Mouse (Mus musculus): ENCODE results near the gene Capn15. TPM values are rescaled to one million over a fixed set of nuclear protein-coding genes. Genes with fewer than 3 reads are reported as not detected.

The Capn15 gene
- polyA plus RNA-seq, 2 experiments from 2014 or later = 5.3 to 6.6 TPM

DNA sequence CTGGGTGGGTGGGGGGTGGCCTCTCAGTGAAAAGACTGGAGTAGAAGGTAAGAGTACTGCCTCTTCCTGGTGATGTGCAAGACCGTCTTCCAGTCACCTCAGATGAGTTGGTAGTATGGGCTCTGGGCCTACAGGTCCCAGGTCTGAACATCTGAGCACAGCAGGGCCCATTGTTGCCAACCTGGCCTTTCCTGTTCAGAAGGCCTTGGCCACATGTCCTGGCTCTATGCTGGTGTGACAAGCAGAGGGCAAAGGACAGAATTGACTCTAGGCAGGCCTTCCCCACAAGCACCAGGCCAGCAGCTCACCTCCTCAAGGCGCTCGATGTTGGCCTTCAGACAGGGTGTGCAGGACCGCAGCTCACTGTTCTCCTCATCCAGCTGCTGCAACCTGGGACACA lies 6.7 kb upstream of the Capn15 start:
- ATAC-seq = no peak

DNA sequence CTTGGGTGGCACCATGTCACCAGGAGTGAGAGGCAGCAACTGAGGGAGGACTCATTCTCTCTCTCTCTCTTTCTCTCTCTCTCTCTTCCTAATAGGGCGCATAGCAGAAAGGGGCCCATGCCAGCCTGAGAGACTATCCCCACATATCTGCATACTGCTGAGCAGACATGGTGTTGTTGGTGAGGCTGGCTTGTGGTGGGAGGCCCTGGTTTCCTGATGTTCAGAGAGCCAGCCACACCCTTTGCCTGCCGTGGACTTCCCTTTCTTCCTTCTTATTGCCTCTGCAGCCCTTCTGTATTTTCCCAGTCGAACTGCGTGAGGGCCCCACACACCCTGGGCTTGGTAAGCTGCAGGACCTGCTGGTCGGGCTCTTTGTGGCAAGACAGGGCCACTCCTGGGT lies 4.7 kb upstream of the Capn15 start:
- no peak for ATAC-seq

DNA sequence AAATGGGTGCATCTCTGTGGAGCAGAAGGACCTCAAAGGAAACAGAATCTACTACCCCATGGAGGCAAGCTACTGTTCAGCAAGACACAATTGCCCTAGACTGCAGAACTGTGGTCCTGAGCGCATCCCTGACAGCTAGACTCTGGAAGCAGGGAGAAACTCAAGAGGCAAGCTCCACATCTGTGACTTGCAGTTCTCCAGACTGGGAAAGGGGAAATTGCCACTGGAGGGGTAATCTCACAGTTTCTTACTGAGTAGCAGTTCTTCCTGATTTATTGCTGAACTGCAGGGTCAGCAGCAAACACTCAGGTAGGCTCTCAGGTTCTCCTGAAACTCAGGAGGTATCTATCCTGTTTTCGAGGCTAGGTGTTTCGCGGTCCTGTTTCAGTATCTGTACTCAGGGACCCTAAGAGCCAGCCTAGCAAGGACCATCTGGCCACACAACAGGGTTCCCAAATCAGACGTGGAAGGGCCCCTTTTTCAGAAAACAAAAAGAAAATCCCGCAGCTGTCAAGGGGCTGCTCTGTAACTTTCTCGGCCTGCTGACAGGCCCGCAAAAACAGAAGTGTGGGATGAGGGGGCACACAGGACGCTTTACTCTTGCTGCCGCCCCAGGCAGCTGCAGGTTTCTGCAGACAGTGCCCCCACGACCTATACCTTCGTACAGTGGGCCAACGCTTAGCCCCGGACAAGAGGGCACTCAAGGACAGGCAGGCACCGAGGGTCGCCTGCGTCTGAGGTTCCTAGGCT lies 865 bp downstream of the Capn15 start:
- no peak for ATAC-seq

DNA sequence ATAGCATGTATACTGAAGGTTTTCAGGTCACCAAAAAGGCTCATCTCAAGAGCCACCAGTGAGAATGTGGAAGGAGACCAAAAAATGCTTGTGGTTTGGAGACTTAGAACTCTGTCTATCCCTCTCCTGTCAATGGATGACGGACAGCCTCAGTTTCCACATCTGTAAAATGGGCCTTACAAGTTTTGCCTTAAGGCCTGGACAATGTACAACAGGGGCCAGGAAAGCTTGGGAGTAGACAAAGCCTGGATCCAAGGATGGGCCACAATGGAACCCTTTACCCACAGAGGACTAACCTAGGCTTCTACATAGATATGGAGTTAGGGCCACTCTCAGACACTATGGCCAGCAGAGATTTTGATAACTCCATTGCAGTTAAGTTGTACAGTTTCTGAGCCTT lies 1.5 kb downstream of the Capn15 start:
- no peak for ATAC-seq

DNA sequence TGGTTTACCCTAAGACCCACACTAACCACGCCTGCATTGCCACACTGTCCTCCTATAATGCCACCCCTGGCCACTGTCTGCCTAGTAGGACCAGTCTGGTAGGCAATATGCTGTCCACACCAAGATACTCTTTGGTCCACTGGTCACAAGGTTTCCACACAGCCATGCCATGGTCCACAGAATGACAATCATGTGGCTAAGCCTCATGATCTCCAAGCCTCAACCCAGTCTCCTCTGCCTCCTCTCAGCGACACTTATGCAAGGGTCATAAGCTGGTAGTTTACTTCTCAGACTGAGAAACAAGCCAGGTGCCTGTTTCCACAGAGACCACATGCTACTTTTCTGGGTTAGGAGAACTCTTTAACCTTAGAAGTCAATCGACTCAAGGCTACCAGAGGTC lies 2.7 kb downstream of the Capn15 start:
- ATAC-seq = no peak

DNA sequence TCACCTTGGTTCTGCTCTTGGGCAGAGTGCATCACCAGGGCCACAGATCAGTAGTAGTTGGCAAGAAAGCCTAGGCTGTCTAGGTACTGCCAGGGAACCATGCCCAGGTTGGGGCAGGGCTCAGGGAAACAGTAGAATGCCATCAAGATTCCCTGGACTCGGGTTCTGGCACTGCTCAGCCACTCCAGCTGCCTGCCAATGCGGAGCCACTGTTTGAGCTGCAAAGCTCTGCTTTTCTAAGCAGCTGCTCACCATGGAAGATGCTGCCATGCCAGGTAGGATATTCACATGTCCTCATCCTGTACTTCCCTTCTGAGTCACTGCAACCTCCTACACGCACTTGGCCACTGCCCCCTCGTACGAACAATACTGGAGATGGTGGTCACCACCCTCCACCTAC lies 4.7 kb downstream of the Capn15 start:
- no peak for ATAC-seq

DNA sequence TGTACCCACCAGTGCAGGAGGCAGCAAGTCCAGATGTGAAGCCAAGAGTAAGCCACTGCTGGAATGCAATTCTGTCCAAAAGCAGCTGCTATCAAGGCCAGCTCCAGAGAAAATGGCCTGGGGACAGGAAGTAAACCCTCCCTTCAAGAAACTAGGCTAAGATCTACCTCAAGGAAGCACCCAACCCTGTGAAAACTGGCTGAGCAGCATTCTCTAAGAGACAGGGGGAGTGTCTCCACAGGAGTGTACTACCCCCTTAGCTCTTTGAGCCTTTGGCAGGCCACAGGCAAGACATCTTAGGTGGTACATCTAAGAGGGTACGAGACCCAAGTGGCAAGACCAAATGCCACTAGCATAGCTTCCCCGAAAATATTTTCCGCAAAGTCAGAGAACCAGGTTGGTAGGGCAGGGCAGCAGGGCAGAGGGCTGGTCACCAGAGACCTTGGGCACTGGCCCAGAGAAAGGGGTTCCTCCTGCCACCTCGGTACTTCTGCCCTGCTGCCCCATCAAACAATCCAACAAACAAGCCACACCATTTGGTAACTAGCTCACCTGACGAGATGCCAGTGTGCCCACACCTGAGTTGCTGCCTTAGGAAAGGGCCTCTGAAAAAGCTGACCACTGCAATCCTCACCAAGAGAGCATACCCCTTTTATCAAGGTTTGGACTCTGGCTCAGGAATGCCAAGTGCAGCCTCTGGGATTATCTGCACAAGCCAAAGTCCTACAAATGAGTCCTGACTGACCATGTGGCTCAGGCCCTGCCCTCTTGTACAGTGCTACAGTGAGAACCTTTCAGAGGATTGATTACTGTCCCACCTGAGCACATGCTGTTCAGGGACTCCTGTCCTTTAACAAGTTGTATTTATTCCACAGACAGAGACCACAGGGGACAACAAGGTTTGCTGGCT lies 5.5 kb downstream of the Capn15 start:
- no peak for ATAC-seq

DNA sequence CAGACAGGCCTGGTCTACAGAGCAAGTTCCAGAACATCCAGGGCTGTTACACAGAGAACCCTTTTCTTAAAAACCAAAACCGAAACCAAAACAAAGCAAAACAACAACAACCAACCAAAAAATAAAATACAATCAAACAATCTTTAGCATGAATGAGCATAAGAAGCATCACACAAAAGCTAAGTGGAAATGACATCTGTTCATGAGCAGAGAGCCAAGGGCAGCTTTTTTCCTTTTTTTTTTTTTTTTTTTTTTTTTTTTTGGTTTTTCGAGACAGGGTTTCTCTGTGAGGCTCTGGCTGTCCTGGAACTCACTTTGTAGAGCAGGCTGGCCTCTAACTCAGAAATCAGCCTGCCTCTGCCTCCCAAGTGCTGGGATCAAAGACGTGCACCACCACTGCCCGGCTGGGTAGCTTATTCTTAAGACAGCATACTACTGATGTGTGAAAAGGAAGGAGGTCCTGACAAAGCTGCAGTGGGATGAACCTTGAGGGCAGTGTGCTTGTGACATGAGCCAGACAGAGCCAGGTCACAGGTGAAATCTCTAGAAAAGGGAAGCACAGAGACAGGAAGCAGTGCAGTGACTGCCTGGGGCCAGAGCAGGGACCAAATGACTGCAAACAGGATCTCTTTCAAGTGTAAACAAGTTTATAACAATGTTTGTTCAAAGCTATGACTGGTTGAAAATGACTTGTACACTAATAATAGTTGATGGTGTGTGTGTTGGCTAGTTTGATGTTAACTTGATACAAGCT lies 14.5 kb downstream of the Capn15 start:
- peak; percentile 76 for ATAC-seq

DNA sequence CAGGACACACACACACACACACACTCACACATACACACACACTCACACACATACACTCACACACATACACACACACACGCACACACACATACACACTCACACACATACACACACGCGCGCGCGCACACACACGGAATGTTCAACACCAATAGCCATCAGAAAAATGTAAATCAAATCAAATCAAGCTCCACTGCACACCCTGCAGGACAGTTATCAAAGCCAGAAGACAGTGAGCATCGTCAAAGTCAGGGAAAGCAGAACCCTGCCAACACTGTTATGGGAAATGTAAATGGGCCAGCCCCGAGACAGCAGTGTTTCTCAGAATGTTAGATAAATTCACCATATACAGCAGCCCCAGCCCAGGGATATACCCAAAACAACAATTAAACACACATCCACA lies 15.1 kb downstream of the Capn15 start:
- ATAC-seq = peak; percentile 45

DNA sequence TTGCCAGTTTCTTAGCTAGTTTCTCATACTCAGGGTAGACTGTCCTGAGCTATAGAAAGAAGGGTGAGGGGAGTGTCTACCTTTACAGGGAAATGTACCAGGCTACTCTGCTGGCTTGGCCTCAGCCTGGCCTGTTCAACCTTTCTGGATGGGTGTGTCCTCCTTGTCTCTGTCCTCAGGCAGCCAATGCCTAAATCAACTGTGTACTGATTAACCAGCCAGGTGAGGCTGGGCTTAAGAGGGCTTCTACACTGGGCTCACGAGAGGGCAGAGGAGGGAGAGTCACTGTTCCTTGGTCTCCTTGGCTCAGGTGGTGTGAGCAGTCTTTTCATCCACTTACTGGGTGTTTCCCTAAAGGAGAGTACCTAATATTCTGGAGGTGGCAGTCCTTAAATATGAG lies 17.4 kb downstream of the Capn15 start:
- no peak for ATAC-seq

DNA sequence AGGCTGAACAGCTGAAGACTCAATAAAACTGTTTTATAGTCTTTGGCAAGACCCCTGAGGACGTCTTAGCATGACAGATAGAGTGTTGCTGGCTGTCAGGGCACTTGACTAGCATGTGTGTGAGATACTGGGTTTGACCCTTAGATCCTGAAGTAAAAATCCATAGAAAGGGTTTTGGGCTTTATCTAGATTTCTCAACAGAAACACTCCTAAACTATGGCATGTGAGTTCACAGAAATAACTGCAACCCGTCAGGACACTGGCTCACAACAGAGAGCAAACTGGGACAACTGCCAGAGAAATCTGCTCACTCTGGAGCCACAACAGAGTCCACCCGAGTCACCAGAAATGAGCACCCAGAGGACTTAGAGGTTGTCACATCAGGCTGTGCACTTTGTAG lies 17.9 kb downstream of the Capn15 start:
- no peak for ATAC-seq

DNA sequence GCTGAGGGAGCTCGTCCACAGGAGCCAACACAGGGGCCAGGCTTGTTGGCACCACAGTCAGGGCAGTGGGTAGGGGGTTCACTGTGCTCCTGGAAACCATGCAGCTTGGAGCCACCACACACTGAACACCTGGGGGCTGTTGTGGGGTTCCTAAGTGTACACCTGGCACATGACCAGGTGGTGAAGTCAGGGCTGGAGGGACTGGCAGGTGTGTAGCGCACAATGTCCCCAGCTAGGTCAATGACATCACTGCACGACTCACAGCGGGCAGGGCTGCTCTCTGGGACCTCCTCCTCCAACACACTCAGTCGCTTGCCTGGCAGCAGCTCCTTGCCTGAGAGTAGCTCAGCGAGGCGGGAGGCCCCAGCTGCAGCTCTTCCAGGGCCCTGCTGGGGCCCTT lies 21.3 kb downstream of the Capn15 start:
- ATAC-seq = no peak

DNA sequence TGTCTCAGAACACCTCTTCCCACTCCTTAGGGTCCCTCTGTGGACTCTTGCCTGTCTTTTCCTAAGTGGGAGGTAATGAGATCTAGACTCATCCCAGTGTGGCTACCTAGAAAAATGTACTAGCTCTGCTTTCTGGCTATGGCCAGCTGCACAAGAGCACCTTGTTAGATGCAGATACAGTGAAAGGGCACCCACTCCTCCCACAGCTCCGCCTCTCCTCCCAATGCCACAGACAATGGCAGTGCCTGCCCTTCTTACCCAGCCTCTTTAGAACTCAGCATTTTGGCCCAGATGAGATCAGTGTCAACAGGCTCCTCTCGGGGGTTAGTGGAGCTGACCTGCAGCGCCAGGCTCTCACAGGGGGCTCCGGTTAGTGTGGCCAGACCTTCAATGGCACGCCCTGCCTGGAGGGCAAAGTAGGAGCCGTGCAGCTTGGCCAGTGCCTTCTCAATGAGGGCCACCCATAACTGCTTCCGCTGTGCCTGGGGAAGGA lies 23.1 kb downstream of the Capn15 start:
- ATAC-seq = no peak

DNA sequence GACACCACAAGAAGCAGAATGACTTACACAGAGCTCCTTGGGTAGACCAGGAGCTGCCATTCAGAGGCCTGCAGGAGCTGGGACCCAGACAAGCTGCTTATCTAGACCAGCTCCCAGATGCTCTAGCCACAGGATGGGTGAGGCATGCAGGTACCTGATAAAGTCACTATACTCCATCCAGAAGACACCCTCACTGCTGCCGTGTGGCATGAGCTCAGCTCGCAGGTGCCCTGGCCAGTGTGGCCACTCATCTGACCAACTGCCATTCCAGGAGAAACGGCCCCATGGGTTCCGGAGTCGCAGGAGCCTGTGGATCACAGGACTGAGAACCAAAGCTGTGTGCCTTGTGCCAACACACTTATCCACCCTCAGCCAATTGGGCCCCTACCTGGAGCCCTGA lies 24.0 kb downstream of the Capn15 start:
- ATAC-seq = no peak

DNA sequence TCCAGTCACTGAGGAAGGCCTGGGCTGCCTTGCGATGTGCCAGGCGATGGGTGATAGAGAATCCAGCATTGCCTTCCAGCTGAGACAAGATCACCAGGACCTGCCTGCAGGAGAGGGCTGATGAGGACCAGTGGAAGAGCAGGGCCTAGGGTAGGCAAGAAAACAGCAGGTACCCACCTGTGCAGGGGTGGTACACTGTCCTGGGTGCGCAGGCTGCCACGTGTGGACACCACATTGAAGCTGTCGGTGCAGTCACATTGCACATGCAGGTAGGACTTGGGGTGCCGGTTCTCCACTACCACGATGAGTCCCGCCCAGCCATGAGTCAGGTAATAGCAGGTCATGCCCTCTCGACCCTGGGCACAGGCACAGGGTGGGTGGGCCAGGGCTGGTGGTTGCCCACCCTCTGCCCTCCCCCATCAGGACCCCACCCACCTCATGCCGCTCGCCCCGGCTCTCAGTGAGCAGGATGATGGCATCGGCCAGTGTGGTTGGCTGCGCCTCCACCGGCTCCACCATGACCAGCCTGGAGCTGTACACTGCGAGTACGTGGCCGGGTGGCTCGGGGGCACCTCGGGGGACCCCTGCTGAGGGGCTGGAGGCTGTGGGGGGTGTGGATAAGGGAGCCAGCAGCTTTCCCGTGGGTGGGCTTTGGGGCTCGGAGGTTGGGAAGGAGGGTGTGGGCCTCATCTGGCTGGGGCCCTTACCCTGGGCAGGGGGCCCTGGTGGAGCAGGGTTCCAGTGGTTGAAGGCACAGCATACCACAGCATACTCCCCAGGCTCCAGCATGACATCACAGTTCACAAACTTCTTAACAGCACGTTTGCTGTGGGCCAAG lies 25.7 kb downstream of the Capn15 start:
- no peak for ATAC-seq

DNA sequence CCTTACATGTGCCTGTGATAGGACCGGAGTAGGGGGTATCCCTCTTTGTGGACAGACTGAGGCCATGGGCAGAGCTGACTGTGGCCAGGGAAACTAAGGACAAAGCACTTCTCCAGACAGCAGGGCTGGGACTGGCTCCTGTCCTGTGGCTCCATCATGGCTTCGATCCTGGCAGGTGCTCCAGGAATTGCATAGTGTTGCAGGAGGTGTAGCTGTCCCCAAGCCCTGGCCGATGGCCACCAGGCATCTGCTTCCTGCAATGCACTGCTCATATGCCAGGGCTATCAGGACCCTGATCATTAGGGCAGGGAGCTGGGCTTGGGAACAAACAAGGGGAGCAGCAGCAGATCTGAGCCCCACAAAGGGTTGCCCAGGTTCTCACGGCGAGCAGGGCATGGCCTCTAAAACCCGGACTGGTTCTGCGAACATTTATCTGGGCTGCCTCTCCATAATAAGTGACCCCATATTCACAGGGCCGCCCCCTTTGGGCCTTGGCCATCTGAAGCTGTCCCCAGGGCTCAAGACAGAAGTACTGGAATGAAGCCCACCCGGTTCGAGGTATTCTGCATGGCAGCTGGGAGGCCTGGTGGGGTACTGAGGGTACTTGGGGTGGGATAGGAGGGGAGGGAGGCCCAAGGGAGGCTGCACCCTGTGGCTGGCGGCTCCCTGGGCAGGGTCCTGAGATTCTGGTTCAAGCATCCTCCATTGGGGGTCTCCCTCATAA lies 26.7 kb downstream of the Capn15 start:
- ATAC-seq = no peak

DNA sequence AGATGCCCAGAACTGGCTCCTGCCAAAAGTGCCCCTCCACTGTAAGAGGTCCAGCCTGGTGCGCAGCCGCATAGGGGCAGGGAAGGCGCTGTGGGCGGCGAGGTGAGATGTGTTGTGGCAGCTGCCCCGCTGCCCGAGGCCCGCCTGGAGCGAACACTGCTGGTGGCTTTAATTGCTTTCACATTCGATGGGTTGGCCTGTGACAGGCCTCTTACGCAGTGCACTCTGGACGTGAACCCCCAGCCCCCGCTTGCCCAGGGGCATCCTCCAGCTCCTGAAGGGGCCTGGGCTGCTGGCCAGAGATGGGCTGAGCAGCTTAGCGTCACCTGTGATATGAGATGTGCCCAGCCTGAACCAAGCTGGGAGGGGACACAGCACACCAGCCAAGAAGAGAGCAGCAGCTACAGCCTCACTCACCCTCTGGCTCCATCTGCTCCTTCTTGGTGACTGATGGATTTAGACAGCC lies 28.0 kb downstream of the Capn15 start:
- no peak for ATAC-seq

DNA sequence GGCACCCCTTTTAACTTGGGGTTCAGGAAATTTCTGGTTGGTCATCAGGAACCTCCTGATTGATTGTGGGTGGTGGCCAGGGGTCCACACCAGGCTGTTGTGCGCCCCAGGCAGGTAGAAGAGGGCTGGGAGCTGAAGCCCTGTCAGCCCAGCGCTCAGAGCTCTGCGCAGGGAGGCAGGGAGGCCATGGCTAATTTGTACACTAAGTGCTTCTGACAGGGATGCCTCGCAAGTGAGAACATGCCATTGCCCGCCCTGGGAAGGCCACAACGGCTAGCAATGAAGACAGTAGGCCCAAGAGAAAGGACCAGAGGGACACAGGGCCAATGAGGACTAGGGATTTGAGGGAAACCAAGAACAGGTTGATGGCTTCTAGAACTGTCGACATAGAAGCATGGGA lies 29.0 kb downstream of the Capn15 start:
- no peak for ATAC-seq

DNA sequence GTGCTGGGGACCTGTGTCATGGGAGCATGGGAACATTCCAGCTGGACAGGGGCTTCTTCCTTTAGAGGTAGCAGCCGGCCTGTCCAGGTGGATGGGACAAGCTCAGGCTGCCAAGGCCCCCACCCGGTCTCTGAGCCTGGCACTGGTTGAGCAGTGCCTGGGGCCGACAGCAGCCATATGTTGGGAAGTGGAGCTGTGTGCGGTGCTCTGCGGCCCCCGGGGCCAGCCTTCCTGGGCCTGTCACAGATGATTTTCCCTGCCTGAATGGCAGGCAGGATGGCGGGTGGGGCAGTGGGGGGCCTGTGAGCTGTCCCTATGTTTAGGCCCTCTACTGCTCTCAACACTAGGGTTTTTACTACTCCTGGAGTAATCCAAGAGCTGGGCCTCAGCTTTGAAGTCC lies 29.4 kb downstream of the Capn15 start:
- ATAC-seq = no peak

DNA sequence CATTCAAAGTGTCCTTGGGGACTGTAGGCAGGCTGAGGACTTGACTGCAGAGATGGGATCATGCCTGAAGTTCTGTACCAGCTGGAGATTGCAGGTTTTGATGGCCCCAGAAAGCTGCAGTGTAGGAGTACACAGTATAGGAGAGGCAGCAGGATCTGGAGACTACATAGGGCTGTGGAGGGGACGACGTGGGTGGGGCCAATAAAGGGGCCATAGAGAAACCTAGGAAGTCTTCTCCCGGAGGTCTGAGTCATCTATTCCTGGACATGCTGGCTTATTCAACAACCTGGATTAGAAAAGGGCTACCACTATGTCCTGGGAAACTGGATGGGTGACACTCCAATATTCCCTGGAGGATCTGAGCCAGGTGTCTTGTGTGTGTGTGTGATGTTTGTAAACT lies 29.9 kb downstream of the Capn15 start:
- no peak for ATAC-seq

DNA sequence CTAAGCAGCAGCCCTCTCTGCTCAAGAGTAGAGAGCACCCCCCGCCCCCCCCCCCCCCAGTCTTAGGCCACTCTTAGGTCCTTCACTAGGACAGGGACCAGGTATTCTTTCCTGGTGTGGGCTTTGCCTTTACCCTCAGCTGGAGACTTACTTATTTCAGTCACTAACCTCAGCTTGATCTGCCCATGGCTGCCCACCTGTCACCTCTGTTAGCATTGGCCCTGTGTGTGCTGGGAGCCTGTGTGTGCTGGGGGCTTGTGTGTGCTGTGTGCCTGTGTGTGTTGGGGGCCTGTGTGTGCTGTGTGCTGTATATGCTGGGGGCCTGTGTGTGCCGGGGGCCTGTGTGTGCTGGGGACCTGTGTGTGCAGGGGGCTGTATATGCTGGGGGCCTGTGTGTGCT lies 30.9 kb downstream of the Capn15 start:
- ATAC-seq = no peak

Measured in CD4-positive, CD25-positive, alpha-beta regulatory T cell, adult 4 months (primary cell).